Mouse (Mus musculus) cerebellum, postnatal 36 days (tissue): ENCODE results near the gene Snx3.

Experiments
- DNase-seq, 2 experiments: peaks; one replicate each; pipeline ENCODE4 v3.0.0; 2021 to 2022; ENCODE audit warnings: mixed read lengths in 2 of 2

Snx3 gene

DNA sequence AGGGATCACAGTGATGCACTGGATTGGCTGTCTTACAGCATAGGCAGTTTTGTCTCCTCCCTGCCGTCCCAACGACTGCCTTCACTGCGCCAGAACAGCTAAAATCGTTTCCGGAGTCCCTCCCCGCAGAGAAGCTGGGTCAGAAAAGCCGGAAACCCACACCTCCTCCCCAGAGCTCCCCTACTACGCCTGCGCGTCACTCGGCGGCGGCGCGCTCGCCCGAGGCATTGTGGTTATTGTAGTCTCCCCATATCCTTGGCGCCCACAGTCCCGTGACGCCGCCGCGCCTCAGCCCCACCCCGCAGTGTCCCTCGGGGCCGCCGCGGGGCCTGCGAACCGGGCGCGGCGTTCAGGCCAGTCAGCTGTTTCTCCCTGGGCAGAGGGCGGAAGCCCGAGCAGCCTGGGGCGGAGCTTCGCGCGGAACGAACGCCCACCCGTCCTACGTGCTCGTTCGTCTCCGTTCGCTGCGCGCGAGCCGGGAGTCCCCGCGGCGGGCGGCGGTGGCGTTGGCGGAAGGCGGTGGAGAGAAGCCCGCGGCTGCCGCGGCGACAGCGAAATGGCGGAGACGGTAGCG lies at the start of gene Snx3:
Gene Snx3, plus strand, starts transcription at position 256 of the 574 bp plus-strand sequence.
- DNase-seq: peak; percentile 93 to 95

- no peak for DNase-seq
Observed at GRCm38 (mm10) chr10:42454266-42454665, 47.6 kb upstream of the Snx3 start.

- no peak for DNase-seq
Observed at GRCm38 (mm10) chr10:42454690-42455089, 47.1 kb upstream of the Snx3 start.

DNA sequence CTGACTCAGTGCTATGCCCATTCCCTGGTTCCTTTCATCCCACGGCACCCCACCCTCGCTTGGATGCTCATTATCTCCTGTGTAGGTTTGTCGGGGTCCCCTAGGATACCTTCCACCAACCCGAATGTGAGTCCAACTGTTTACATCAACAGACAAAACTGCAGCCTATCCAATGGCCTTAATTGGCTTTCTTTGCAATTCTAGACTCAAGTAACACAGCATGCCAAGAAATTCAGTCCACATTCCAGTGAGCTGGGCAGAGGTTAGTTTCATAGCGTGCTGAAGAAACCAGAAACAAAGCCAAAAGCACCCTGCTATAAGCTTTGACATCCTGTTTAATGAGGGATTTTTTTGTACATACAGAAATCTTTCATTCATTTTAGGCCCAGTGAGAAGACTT lies 45.8 kb upstream of the Snx3 start:
- no peak for DNase-seq

DNA sequence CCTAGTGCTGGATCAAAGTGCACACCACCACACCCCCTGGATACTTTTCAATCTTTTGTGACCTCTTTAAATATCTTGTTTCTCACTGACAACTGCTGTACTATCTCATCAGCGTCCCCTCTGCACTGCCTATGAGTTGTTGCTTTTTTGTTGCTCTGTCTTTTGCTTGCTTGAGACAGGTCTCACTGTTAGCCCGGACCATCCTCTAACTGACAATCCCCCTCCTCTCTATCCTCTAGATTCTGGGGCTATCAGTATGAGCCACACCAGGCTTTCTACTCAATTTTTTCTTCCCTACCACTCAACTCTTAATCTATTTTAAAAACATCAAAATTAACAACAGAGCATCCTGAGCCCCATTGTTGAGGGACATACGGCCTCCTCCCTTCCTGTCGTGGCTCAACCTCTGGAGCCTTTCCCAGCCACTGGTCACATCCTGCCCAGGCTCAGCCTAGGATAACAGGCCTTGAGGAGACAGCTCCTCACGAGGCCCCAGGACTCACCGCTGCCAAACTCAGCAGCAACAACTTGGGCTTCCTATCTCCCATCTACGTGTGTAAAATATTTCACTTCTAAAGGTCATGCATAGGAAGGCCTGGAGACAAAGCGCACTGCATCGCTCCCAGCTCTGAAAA lies 44.2 kb upstream of the Snx3 start:
- DNase-seq: no peak

DNA sequence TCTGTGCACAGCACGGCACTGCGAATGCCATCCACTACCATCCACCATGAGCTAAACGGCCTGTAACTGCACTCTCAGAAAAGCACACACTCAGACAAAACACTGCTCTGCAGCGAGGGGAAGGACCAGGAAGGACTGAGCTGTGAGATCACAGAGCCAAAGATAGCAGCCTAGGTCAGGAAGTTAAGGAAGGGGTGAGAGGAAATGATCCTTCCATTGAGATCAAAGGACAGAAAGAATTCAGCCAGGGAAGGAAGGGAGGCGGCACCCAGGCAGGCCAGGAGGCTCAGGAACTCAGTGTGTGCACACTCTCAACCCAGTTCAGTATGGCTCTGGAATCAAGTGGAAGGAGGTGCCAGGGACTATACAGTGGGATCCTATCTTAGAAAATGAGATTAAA lies 37.6 kb upstream of the Snx3 start:
- DNase-seq: no peak

DNA sequence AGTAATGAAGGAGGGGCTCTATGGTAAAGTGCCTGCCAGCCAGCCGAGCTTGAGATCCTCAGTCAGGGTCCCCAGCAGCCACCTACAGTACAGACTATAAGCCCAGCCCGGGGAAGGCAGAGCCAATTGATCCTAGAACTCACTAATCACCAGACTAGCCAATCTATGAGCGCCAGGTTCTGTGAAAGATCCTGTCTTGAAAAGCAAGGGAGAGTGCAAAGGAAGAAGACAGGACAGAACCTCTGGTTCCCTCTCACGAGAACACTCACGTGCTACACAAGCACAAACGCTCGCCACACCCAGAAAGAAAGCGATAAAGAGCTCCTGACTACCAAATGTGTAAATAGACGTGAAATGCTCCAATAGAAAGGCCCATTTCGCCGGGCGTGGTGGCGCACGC lies 37.0 kb upstream of the Snx3 start:
- DNase-seq: no peak

- DNase-seq: no peak
Observed at GRCm38 (mm10) chr10:42474946-42475514, 26.8 kb upstream of the Snx3 start.

DNA sequence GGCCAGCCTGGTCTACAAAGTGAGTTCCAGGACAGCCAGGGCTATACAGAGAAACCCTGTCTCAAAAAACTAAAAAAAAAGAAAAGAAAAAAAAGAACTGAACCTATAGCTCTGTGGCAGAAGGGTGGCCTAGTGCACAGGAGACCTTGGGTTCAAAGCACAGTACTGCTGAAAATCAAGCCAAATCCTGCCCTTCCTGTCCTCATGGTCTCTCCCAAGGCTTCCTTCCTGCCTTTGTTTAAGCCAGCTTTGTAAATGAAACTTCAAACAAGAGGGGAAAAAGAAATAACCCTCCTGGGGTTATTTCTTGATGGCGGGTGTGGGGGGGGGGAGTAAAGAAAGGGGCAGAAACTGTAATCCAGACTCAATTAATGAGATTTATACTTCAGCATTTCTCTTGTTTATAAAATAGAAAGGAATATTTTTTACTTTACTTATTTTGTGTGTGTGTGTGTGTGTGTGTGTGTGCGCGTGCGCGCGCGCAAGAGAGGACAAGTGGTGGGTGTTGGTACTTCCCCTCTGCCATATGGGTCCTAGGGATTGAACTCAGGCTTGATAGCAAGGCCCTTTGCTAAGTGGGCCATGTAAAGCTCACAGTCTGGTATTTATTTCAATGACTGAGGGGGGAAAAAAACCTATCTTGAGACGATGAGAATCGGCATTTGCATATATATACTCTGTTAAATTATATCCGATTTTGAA lies 24.9 kb upstream of the Snx3 start:
- DNase-seq: no peak

- no peak for DNase-seq
Observed at GRCm38 (mm10) chr10:42477550-42478340, 24.1 kb upstream of the Snx3 start.

GRCm38 (mm10) chr10:42478341-42478720 lies 23.5 kb upstream of the Snx3 start, which contains the start of gene Afg1l:
Afg1l (minus strand) TSS chr10:42478565.
- peak; percentile 93 to 96 for DNase-seq

- no peak for DNase-seq
Observed at GRCm38 (mm10) chr10:42480719-42481118, 21.1 kb upstream of the Snx3 start.

- no peak for DNase-seq
Observed at GRCm38 (mm10) chr10:42488606-42489296, 13.1 kb upstream of the Snx3 start.

DNA sequence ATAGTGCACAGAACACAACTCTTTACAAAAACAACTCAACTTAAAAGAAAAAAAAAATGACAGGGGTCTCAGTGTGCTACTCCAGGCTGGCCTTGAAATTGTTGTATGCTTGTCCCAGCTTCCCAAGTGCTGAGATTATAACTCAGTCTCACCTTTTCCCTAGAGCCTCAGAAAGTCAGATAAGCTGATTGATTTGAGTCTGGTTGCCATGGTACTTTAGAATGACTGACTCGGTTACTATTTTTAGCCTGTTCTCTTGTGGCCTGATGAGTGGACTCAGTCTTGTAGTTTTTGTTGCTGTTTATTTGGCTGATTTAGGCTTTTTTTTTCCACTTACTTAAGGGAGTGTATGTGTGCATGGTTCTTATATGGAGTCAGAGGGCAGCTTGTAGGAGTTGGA lies 10.7 kb upstream of the Snx3 start:
- no peak for DNase-seq

GRCm38 (mm10) chr10:42492027-42492771 lies 9.6 kb upstream of the Snx3 start:
- no peak for DNase-seq

- no peak for DNase-seq
Observed at GRCm38 (mm10) chr10:42493000-42493399, 8.8 kb upstream of the Snx3 start.

GRCm38 (mm10) chr10:42500611-42501010 lies 1.2 kb upstream of the Snx3 start:
- no peak for DNase-seq

GRCm38 (mm10) chr10:42501161-42501560 lies 669 bp upstream of the Snx3 start:
- no peak for DNase-seq

GRCm38 (mm10) chr10:42502349-42503111 lies 700 bp downstream of the Snx3 start:
- peak in 1 of 2 experiments; percentile 61 for DNase-seq

DNA sequence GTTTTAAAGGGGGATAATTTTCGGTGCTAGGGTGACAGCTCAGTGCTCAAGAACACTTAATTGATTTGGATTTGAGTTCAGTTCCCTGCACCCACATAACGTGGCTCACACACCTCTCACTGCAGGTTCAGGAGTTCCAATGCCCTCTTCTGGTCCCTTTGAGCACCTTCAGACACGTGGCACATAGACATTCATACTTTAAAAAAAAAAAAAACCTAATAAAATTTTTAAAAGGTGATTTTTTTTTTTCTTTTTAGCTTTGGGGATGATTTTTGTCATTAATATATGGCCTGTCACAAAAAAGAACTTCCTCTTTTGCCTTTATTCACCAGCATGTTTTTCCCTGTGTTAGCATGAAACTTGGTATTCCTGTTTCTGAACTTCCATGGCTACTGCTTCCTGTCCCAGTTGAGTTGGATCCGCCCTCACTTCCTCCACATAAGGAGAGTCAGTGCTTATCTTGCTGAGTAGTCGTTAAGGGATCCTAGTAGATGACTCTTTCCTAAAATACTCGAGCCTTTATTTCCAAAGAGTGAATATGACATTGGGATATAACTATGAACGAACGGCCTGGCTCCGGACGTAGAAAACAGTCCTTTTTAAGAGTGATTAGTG lies 2.4 kb downstream of the Snx3 start:
- DNase-seq: no peak
